Mouse (Mus musculus) intestine, embryonic 15.5 days (tissue): ENCODE measurements around the gene Synrg. TPM values are rescaled to one million over a fixed set of nuclear protein-coding genes. Genes with fewer than 3 reads are reported as not detected.

Source experiments
- ATAC-seq: fragments of 200-750 bp; cut with Nextera tagmentation; 2 replicates; pipeline ENCODE4 v1.8.0; 2017; ENCODE audit warnings: moderate TSS enrichment, moderate library complexity
- H3K27ac ChIP-seq: fragments of 300-500 bp; sonication (generic); 2 replicates; pipeline ENCODE4 v1.5.1; 2015; ENCODE audit warnings: mild to moderate bottlenecking, inconsistent platforms
- H3K27me3 ChIP-seq: fragments of 300-500 bp; sonication (generic); replicated peaks from 2 replicates; pipeline ENCODE4 v1.6.1; 2015; ENCODE audit warnings: inconsistent platforms
- H3K36me3 ChIP-seq: fragments of 300-500 bp; sonication (generic); 2 replicates; pipeline ENCODE4 v1.6.1; 2015; ENCODE audit warnings: inconsistent platforms
- H3K4me1 ChIP-seq: fragments of 300-500 bp; sonication (generic); replicated peaks from 2 replicates; pipeline ENCODE4 v1.6.1; 2015; ENCODE audit warnings: inconsistent platforms
- H3K4me2 ChIP-seq: fragments of 300-500 bp; sonication (generic); replicated peaks from 2 replicates; pipeline ENCODE4 v1.6.1; 2015; ENCODE audit warnings: mild to moderate bottlenecking, inconsistent platforms
- H3K4me3 ChIP-seq: fragments of 300-500 bp; sonication (generic); replicated peaks from 2 replicates; pipeline ENCODE4 v1.5.1; 2015; ENCODE audit warnings: inconsistent platforms
- H3K9ac ChIP-seq: fragments of 300-500 bp; sonication (generic); 2 replicates; pipeline ENCODE4 v1.6.1; 2015; ENCODE audit warnings: inconsistent platforms
- H3K9me3 ChIP-seq: fragments of 300-500 bp; sonication (generic); 2 replicates; pipeline ENCODE4 v1.6.1; 2016; ENCODE audit warnings: inconsistent platforms
- WGBS: fragments of 180-500 bp; shearing (Covaris S2); methylation state at CpG from one replicate; pipeline ENCODE4 v1.1.7; 2015; 5-methylcytosine and 5-hydroxymethylcytosine counted together
- polyA plus RNA-seq: library from polyadenylated mRNA; unstranded; fragments of >200 nt; fragmentation: Nextera tagmentation; extraction: Ambion mirVana; gene quantifications from 2 replicates; pipeline ENCODE4 v1.2.1, GENCODE M21; 2015

Gene Synrg
- polyA plus RNA-seq, 1 experiment from 2014 or later = 10.8 TPM

DNA sequence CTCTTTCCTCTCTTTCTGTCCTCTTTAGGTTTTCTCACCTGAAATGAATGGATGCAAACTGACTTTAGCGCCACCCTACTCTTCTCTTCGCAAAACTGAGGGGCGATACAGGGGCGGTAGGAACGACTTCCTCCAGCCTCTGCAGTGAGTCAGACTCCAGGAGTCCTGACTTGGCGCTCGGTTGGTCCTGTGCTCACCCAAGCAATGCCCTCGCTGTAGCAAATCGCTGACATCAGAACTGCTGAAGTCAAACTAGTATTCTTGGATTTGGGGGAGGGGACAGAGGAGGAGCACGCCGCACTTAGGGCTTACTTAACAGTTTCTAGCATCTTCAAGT, 104.8 kb downstream of the Synrg start, which contains the start of gene Dusp14:
Gene Dusp14 (minus strand): TSS at position 228 of the 337 bp plus-strand sequence.
- peak within 1 kb of the TSS; percentile 82 for H3K4me2 ChIP-seq
- no peaks in the 10 kb centered on the region for H3K36me3 ChIP-seq
- H3K27me3 ChIP-seq = no peaks in the 10 kb centered on the region; the same call in 1 of the 2 replicates
- WGBS = 22% methylated on average over 11 of the region's 11 CpGs
- no peak for ATAC-seq
- peaks cover 25% of the 10 kb centered on the region for H3K4me1 ChIP-seq
- no peak within 1 kb of the TSS for H3K27ac ChIP-seq
- no peaks in the 10 kb centered on the region for H3K9me3 ChIP-seq
- H3K9ac ChIP-seq = peak within 1 kb of the TSS; percentile 61
- peak within 1 kb of the TSS; percentile 61 for H3K4me3 ChIP-seq

GRCm38 (mm10) chr11:84072904-84073651, 108.8 kb downstream of the Synrg start:
- H3K4me1 ChIP-seq = peaks cover 16% of the 10 kb centered on the region
- no peak overlapping the region for H3K4me3 ChIP-seq
- H3K27me3 ChIP-seq = no peaks in the 10 kb centered on the region; the same call in 1 of the 2 replicates
- ATAC-seq = no peak
- H3K27ac ChIP-seq = no peak overlapping the region
- no peaks in the 10 kb centered on the region for H3K36me3 ChIP-seq
- H3K9ac ChIP-seq = no peak overlapping the region
- 41% methylated on average over 9 of the region's 9 CpGs for WGBS
- no peaks in the 10 kb centered on the region for H3K9me3 ChIP-seq
- no peak overlapping the region for H3K4me2 ChIP-seq

GRCm38 (mm10) chr11:84073816-84074764, 109.9 kb downstream of the Synrg start:
- Histone ChIP-seq H3K27me3 (no peaks in the 10 kb centered on the region; the same call in 1 of the 2 replicates), H3K27ac (no peak overlapping the region), H3K36me3 (0 out of 2 replicates have a peak, but pooled peaks cover 3% of the 10 kb centered on the region), H3K4me2 (no peak overlapping the region), H3K4me1 (peaks cover 10% of the 10 kb centered on the region), H3K9ac (no peak overlapping the region), H3K4me3 (no peak overlapping the region), H3K9me3 (no peaks in the 10 kb centered on the region)
- ATAC-seq = no peak
- WGBS = 63% methylated on average over 7 of the region's 7 CpGs

GRCm38 (mm10) chr11:84077008-84077407, 112.8 kb downstream of the Synrg start:
- Histone ChIP-seq H3K27ac (no peak overlapping the region), H3K36me3 (0 out of 2 replicates have a peak, but pooled peaks cover 3% of the 10 kb centered on the region), H3K27me3 (no peaks in the 10 kb centered on the region), H3K4me2 (no peak overlapping the region), H3K4me3 (no peak overlapping the region), H3K9ac (no peak overlapping the region), H3K9me3 (no peaks in the 10 kb centered on the region), H3K4me1 (peaks cover 9% of the 10 kb centered on the region)
- 65% methylated on average over 2 of the region's 2 CpGs for WGBS
- no peak for ATAC-seq

- Histone ChIP-seq H3K4me2 (no peak overlapping the region), H3K27me3 (no peaks in the 10 kb centered on the region), H3K27ac (no peak overlapping the region), H3K4me3 (no peak overlapping the region), H3K9me3 (no peaks in the 10 kb centered on the region), H3K36me3 (0 out of 2 replicates have a peak, but pooled peaks cover 3% of the 10 kb centered on the region), H3K4me1 (peaks cover 5% of the 10 kb centered on the region), H3K9ac (no peak overlapping the region)
- 87% methylated on average over 9 of the region's 9 CpGs for whole genome bisulfite sequencing
- ATAC-seq = no peak
Measured at GRCm38 (mm10) chr11:84078601-84079000, 114.4 kb downstream of the Synrg start.

GRCm38 (mm10) chr11:84079361-84079760, 115.1 kb downstream of the Synrg start:
- H3K27me3 ChIP-seq = no peaks in the 10 kb centered on the region
- no peak overlapping the region for H3K27ac ChIP-seq
- no peak overlapping the region for H3K9ac ChIP-seq
- no peaks in the 10 kb centered on the region for H3K9me3 ChIP-seq
- no peak overlapping the region for H3K4me2 ChIP-seq
- H3K36me3 ChIP-seq = 0 out of 2 replicates have a peak, but pooled peaks cover 3% of the 10 kb centered on the region
- H3K4me1 ChIP-seq = 0 out of 2 replicates have a peak, but pooled peaks cover 2% of the 10 kb centered on the region
- 85% methylated on average over 11 of the region's 11 CpGs for WGBS
- no peak for ATAC-seq
- H3K4me3 ChIP-seq = no peak overlapping the region

DNA sequence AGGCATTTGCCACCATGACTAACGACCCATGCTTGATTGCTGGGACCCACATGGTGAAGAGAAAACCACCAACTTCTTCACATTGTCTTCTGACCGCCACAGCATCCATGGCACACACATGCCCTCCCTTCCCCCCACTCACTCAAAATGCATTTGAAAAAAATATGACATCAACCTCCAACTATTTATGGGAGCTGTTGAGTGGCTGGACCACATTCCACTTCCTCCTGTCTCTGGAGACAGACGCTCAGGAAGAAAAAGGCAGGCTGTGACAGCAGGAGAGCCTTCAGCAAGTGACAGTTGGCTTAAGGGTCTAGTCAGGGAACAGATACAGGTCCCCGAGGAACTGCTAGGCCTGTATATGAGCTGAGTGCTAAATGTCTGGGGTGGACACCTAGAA, 115.7 kb downstream of the Synrg start:
- H3K27me3 ChIP-seq = no peaks in the 10 kb centered on the region
- no peaks in the 10 kb centered on the region for H3K4me1 ChIP-seq
- H3K9ac ChIP-seq = no peak overlapping the region
- ATAC-seq = no peak
- 71% methylated on average over 4 of the region's 4 CpGs for WGBS
- no peaks in the 10 kb centered on the region for H3K9me3 ChIP-seq
- H3K4me3 ChIP-seq = no peak overlapping the region
- 0 out of 2 replicates have a peak, but pooled peaks cover 3% of the 10 kb centered on the region for H3K36me3 ChIP-seq
- no peak overlapping the region for H3K27ac ChIP-seq
- no peak overlapping the region for H3K4me2 ChIP-seq

DNA sequence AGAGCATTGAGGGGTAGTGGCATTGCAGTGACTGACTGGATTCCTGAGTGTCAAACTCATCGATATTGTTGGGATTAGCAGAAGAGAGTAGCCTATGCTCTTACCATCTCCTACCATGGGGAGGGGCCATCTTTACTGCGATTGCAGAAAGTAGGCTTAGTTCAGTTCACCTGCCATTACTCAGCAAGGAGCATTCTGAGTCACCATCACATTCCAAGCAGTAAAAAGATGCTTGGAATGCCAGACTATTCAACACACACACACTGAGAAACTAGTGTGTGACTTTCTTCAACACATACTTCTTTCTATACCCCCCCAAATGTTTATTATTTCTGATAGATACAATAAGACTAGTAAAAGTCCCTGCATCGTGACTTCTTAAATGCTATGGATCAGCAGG, 116.1 kb downstream of the Synrg start:
- no peak overlapping the region for H3K27ac ChIP-seq
- H3K9me3 ChIP-seq = no peaks in the 10 kb centered on the region
- ATAC-seq = no peak
- no peaks in the 10 kb centered on the region for H3K4me1 ChIP-seq
- 0 out of 2 replicates have a peak, but pooled peaks cover 3% of the 10 kb centered on the region for H3K36me3 ChIP-seq
- H3K4me2 ChIP-seq = no peak overlapping the region
- no peaks in the 10 kb centered on the region for H3K27me3 ChIP-seq
- no peak overlapping the region for H3K4me3 ChIP-seq
- no peak overlapping the region for H3K9ac ChIP-seq
- WGBS = 77% methylated on average over 3 of the region's 3 CpGs

GRCm38 (mm10) chr11:84081901-84082300, 117.7 kb downstream of the Synrg start:
- no peak overlapping the region for H3K27ac ChIP-seq
- no peak overlapping the region for H3K4me3 ChIP-seq
- H3K36me3 ChIP-seq = 0 out of 2 replicates have a peak, but pooled peaks cover 3% of the 10 kb centered on the region
- H3K4me1 ChIP-seq = no peaks in the 10 kb centered on the region
- 97% methylated on average over 5 of the region's 5 CpGs for WGBS
- H3K4me2 ChIP-seq = no peak overlapping the region
- no peaks in the 10 kb centered on the region for H3K9me3 ChIP-seq
- ATAC-seq = no peak
- no peak overlapping the region for H3K9ac ChIP-seq
- no peaks in the 10 kb centered on the region for H3K27me3 ChIP-seq

- Histone ChIP-seq H3K9me3 (no peaks in the 10 kb centered on the region), H3K9ac (no peak overlapping the region), H3K4me3 (no peak overlapping the region), H3K36me3 (peaks cover 7% of the 10 kb centered on the region; the same call in 1 of the 2 replicates), H3K4me2 (no peak overlapping the region), H3K4me1 (no peaks in the 10 kb centered on the region), H3K27ac (no peak overlapping the region), H3K27me3 (no peaks in the 10 kb centered on the region)
- 87% methylated on average over 8 of the region's 8 CpGs for WGBS
- no peak for ATAC-seq
Measured at GRCm38 (mm10) chr11:84090572-84090971, 126.3 kb downstream of the Synrg start.
